8 mouse cellular contexts compared by ENCODE assay signal in genomic region chr9:58581958-58582540, GRCm38 (mm10). TPM values are rescaled to one million over a fixed set of nuclear protein-coding genes. Genes with fewer than 3 reads are reported as not detected.
DNase-seq lines count a peak whose midpoint lies in the region; ATAC-seq lines count a peak whose summit lies in the region.

Nptn (plus strand) TSS chr9:58582240.

- H3K4me2 ChIP-seq in forebrain, embryonic 14.5 days (ENCODE audit: low read length) = peak within 1 kb of the TSS; percentile 75
- peak within 1 kb of the TSS; percentile 78 for H3K4me2 ChIP-seq in neural tube, embryonic 15.5 days

- H3K4me3 ChIP-seq in forebrain, embryonic 14.5 days (ENCODE audit: low read depth, low read length) = peak within 1 kb of the TSS; percentile 89
- peak within 1 kb of the TSS; percentile 90 for H3K4me3 ChIP-seq in neural tube, embryonic 15.5 days (replicated peaks)

- peak within 1 kb of the TSS; percentile 98 for H3K27ac ChIP-seq in forebrain, embryonic 14.5 days (ENCODE audit: low read depth, low read length)
- H3K27ac ChIP-seq in neural tube, embryonic 15.5 days (replicated peaks) = peak within 1 kb of the TSS; percentile 98

- intact Hi-C loops in heart, postnatal 14 days (cut with DNase I) = loop anchor here (5.0 kb wide), 1 partner anchor 40 kb away; no protein-coding TSS in a partner anchor

- no peaks in the 10 kb centered on the region for H3K27me3 ChIP-seq in forebrain, embryonic 14.5 days (replicated peaks; ENCODE audit: control insufficient read depth, insufficient read depth, low read length)
- no peaks in the 10 kb centered on the region for H3K27me3 ChIP-seq in neural tube, embryonic 15.5 days (replicated peaks)

- H3K9me3 ChIP-seq in forebrain, embryonic 14.5 days (replicated peaks; ENCODE audit: control insufficient read depth, low read length) = no peaks in the 10 kb centered on the region
- no peaks in the 10 kb centered on the region for H3K9me3 ChIP-seq in neural tube, embryonic 15.5 days (replicated peaks)

- DNase-seq in ES-CJ7 (ENCODE audit: low read depth, low spot score) = peak; percentile 97
- peak; percentile 97 for DNase-seq in cerebellum, adult 11 months
- peak; percentile 99 for DNase-seq in forebrain, embryonic 14.5 days (ENCODE audit: low spot score)
- peak; percentile 98 for DNase-seq in heart, postnatal 14 days
- peak; percentile 98 for DNase-seq in layer of hippocampus, adult 11-12 months (ENCODE audit: low spot score)
- DNase-seq in lung, adult 18-20 months = peak; percentile 97 to 98
- DNase-seq in testis, postnatal 14 days (ENCODE audit: low spot score) = peak; percentile 98

- H3K36me3 ChIP-seq in forebrain, embryonic 14.5 days (ENCODE audit: control insufficient read depth, insufficient read depth, low read length) = no peaks in the 10 kb centered on the region
- no peaks in the 10 kb centered on the region for H3K36me3 ChIP-seq in neural tube, embryonic 15.5 days

- peak within 1 kb of the TSS; percentile 98 for H3K9ac ChIP-seq in forebrain, embryonic 14.5 days (ENCODE audit: low read length)
- peak within 1 kb of the TSS; percentile 100 for H3K9ac ChIP-seq in neural tube, embryonic 15.5 days (replicated peaks)

- WGBS in forebrain, embryonic 14.5 days = under 1% methylated on average over 34 of the region's 56 CpGs
- WGBS in neural tube, embryonic 15.5 days = 0% methylated on average over 25 of the region's 56 CpGs

- H3K4me1 ChIP-seq in forebrain, embryonic 14.5 days (ENCODE audit: control insufficient read depth, insufficient read depth, low read length) = peaks cover 8% of the 10 kb centered on the region
- H3K4me1 ChIP-seq in neural tube, embryonic 15.5 days = peaks cover 22% of the 10 kb centered on the region

- peak; percentile 99 for ATAC-seq in forebrain, embryonic 14.5 days
- ATAC-seq in neural tube, embryonic 15.5 days (ENCODE audit: low FRiP score) = peak; percentile 98

RNA-seq across cellular contexts. Expression of gene Nptn, which starts in this region (rescaled TPM):
- polyA plus RNA-seq in forebrain, embryonic 14.5 days (2014; fragmentation: Nextera tagmentation; extraction: Ambion mirVana) = 144 and 158 TPM in 2 replicates
- total RNA-seq in heart, postnatal 14 days (2021) = 100 to 1,000 TPM; 155 to 177 TPM
- 214 and 219 TPM in 2 replicates for polyA plus RNA-seq in neural tube, embryonic 15.5 days (2015; fragmentation: Nextera tagmentation; extraction: Ambion mirVana)

Comparison
In these comparisons a context has a peak if more than half of its experiments do, and no peak if none do; other contexts are left out.
1. Peak in every context shown above with its lines: DNase-seq, ATAC-seq, H3K4me3 ChIP-seq and H3K27ac ChIP-seq.